Mouse (Mus musculus) myocyte (in vitro differentiated cells): ENCODE measurements around the gene Ifitm5. TPM values are rescaled to one million over a fixed set of nuclear protein-coding genes. Genes with fewer than 3 reads are reported as not detected.

Experiments used
- H3K27me3 ChIP-seq: one replicate; pipeline ENCODE4 v1.6.1; 2011; ENCODE audit not compliant: control insufficient read depth, insufficient read depth, insufficient read length
- H3K36me3 ChIP-seq: one replicate; pipeline ENCODE4 v1.6.1; 2011; ENCODE audit not compliant: control insufficient read depth, insufficient read depth
- H3K4me2 ChIP-seq: one replicate; pipeline ENCODE4 v1.6.1; 2011; ENCODE audit warnings: low read depth, control low read depth
- H3K4me3 ChIP-seq: one replicate; pipeline ENCODE4 v1.5.1; 2011; ENCODE audit warnings: mild to moderate bottlenecking, control low read depth, moderate library complexity
- H3K79me2 ChIP-seq: one replicate; pipeline ENCODE4 v1.6.1; 2011; ENCODE audit not compliant: control insufficient read depth, insufficient read depth
- H3ac ChIP-seq: one replicate; pipeline ENCODE4 v1.6.1; 2011; ENCODE audit not compliant: control insufficient read depth, insufficient read length
- CEBPB ChIP-seq: IDR thresholded peaks from 2 replicates; pipeline ENCODE4 v1.6.1; 2011; ENCODE audit warnings: mild to moderate bottlenecking, moderate library complexity; ENCODE audit not compliant: poor library complexity, insufficient read depth, severe bottlenecking
- E2F4 ChIP-seq: IDR thresholded peaks from one replicate; pipeline ENCODE4 v1.6.1; 2011; ENCODE audit warnings: mild to moderate bottlenecking, control low read depth, moderate library complexity; ENCODE audit not compliant: insufficient read depth
- MAX ChIP-seq: IDR thresholded peaks from one replicate; pipeline ENCODE4 v1.6.1; 2011; ENCODE audit warnings: low read depth, mild to moderate bottlenecking, control low read depth
- MYOD1 ChIP-seq, 3 experiments: IDR thresholded peaks; one replicate each; pipeline ENCODE4 v1.6.1; 2011; ENCODE audit warnings: control low read depth in 2 of 3, low read depth in 2 of 3, mild to moderate bottlenecking in 2 of 3, moderate library complexity in 1 of 3; ENCODE audit not compliant: insufficient read length in 2 of 3, control insufficient read depth in 1 of 3
- MYOG ChIP-seq, 3 experiments: IDR thresholded peaks; one replicate each; pipeline ENCODE4 v1.6.1; 2011; ENCODE audit warnings: control low read depth in 2 of 3, low read depth in 2 of 3, mild to moderate bottlenecking in 2 of 3; ENCODE audit not compliant: insufficient read length in 2 of 3, control insufficient read depth in 1 of 3, insufficient read depth in 1 of 3
- POLR2A ChIP-seq: IDR thresholded peaks from one replicate; pipeline ENCODE4 v1.6.1; 2011; ENCODE audit warnings: low read depth, mild to moderate bottlenecking, control low read depth, moderate library complexity; ENCODE audit not compliant: insufficient read length
- POLR2AphosphoS2 ChIP-seq: IDR thresholded peaks from one replicate; pipeline ENCODE4 v1.6.1; 2011; ENCODE audit warnings: low read depth, control low read depth; ENCODE audit not compliant: insufficient read length
- REST ChIP-seq: IDR thresholded peaks from one replicate; pipeline ENCODE4 v1.6.1; 2011; ENCODE audit warnings: mild to moderate bottlenecking, control low read depth, moderate library complexity; ENCODE audit not compliant: insufficient read depth, insufficient read length
- SRF ChIP-seq: IDR thresholded peaks from one replicate; pipeline ENCODE4 v1.6.1; 2011; ENCODE audit warnings: low read depth; ENCODE audit not compliant: control insufficient read depth, insufficient read length
- TCF12 ChIP-seq: IDR thresholded peaks from one replicate; pipeline ENCODE4 v1.6.1; 2011; ENCODE audit warnings: mild to moderate bottlenecking, control low read depth; ENCODE audit not compliant: poor library complexity, insufficient read depth, severe bottlenecking
- TCF3 ChIP-seq: IDR thresholded peaks from one replicate; pipeline ENCODE4 v1.6.1; 2011; ENCODE audit warnings: low read depth, control low read depth; ENCODE audit not compliant: insufficient read length
- USF1 ChIP-seq: IDR thresholded peaks from one replicate; pipeline ENCODE4 v1.6.1; 2011; ENCODE audit warnings: low read depth, mild to moderate bottlenecking, control low read depth, moderate library complexity
- polyA plus RNA-seq: library from polyadenylated mRNA; unstranded; fragments of >200 nt; fragmentation: generic; extraction: Trizol; gene quantifications from one replicate; pipeline ENCODE4 v1.2.1, GENCODE M21; 2012; ENCODE audit warnings: missing spikeins

Gene Ifitm5
- polyA plus RNA-seq, result 0.47 TPM

- Histone ChIP-seq H3ac (no peak within 1 kb of the TSS), H3K4me2 (no peak within 1 kb of the TSS), H3K79me2 (peaks cover 28% of the 10 kb centered on the region), H3K36me3 (peaks cover 20% of the 10 kb centered on the region), H3K27me3 (no peaks in the 10 kb centered on the region), H3K4me3 (no peak within 1 kb of the TSS)
- TF ChIP-seq E2F4 (no peak), MAX (no peak), REST (no peak), POLR2AphosphoS2 (no peak), CEBPB (no peak), USF1 (no peak), SRF (no peak), TCF3 (no peak), TCF12 (no peak), MYOD1 (IDR thresholded peaks at IDR 0.05; ENCODE audit: control insufficient read depth in 1 of 3, insufficient read length in 2 of 3, low read depth in 2 of 3) (no peak), MYOG (IDR thresholded peaks at IDR 0.05; ENCODE audit: control insufficient read depth in 1 of 3, insufficient read depth in 1 of 3, insufficient read length in 2 of 3, low read depth in 2 of 3) (no peak), POLR2A (no peak)
Measured at GRCm38 (mm10) chr7:140949824-140950530, at the start of gene Ifitm5. TSS of gene Ifitm5 (minus strand) at chr7:140950291.

GRCm38 (mm10) chr7:140998853-140999700, 49.0 kb upstream of the Ifitm5 start:
- Histone ChIP-seq H3K36me3 (no peaks in the 10 kb centered on the region), H3K4me3 (no peak overlapping the region), H3K4me2 (no peak overlapping the region), H3K79me2 (no peaks in the 10 kb centered on the region), H3ac (no peak overlapping the region), H3K27me3 (no peaks in the 10 kb centered on the region)
- TF ChIP-seq E2F4 (no peak), MAX (no peak), MYOG (IDR thresholded peaks at IDR 0.05; ENCODE audit: control insufficient read depth in 1 of 3, insufficient read depth in 1 of 3, insufficient read length in 2 of 3, low read depth in 2 of 3) (no peak)

- Histone ChIP-seq H3ac (no peak overlapping the region), H3K27me3 (no peaks in the 10 kb centered on the region), H3K79me2 (no peaks in the 10 kb centered on the region), H3K4me3 (no peak overlapping the region), H3K36me3 (no peaks in the 10 kb centered on the region), H3K4me2 (no peak overlapping the region)
- TF ChIP-seq SRF, result no peak
- TF ChIP-seq MYOG (IDR thresholded peaks at IDR 0.05; ENCODE audit: control insufficient read depth in 1 of 3, insufficient read depth in 1 of 3, insufficient read length in 2 of 3, low read depth in 2 of 3), result no peak
- no peak for TF ChIP-seq REST
- no peak for TF ChIP-seq E2F4
- TF ChIP-seq MYOD1 (IDR thresholded peaks at IDR 0.05; ENCODE audit: control insufficient read depth in 1 of 3, insufficient read length in 2 of 3, low read depth in 2 of 3), result no peak
- no peak for TF ChIP-seq TCF3
- no peak for TF ChIP-seq MAX
- TF ChIP-seq CEBPB, result no peak
- no peak for TF ChIP-seq POLR2A
- TF ChIP-seq TCF12, result no peak
- no peak for TF ChIP-seq POLR2AphosphoS2
- no peak for TF ChIP-seq USF1
Measured at GRCm38 (mm10) chr7:140997817-140998216, 47.7 kb upstream of the Ifitm5 start.

GRCm38 (mm10) chr7:140991117-140991689, 41.1 kb upstream of the Ifitm5 start:
- Histone ChIP-seq H3K4me3 (no peak overlapping the region), H3K36me3 (no peaks in the 10 kb centered on the region), H3K79me2 (no peaks in the 10 kb centered on the region), H3K27me3 (no peaks in the 10 kb centered on the region), H3ac (no peak overlapping the region), H3K4me2 (no peak overlapping the region)
- no peak for TF ChIP-seq REST
- no peak for TF ChIP-seq MYOD1 (IDR thresholded peaks at IDR 0.05; ENCODE audit: control insufficient read depth in 1 of 3, insufficient read length in 2 of 3, low read depth in 2 of 3)
- no peak for TF ChIP-seq E2F4
- TF ChIP-seq POLR2AphosphoS2, result no peak

GRCm38 (mm10) chr7:140990622-140991021, 40.5 kb upstream of the Ifitm5 start:
- Histone ChIP-seq H3K27me3 (no peaks in the 10 kb centered on the region), H3ac (no peak overlapping the region), H3K4me3 (no peak overlapping the region), H3K36me3 (no peaks in the 10 kb centered on the region), H3K4me2 (no peak overlapping the region), H3K79me2 (no peaks in the 10 kb centered on the region)
- TF ChIP-seq REST (no peak), CEBPB (no peak), POLR2AphosphoS2 (no peak), MYOD1 (IDR thresholded peaks at IDR 0.05; ENCODE audit: control insufficient read depth in 1 of 3, insufficient read length in 2 of 3, low read depth in 2 of 3) (no peak), E2F4 (no peak), SRF (no peak), MYOG (IDR thresholded peaks at IDR 0.05; ENCODE audit: control insufficient read depth in 1 of 3, insufficient read depth in 1 of 3, insufficient read length in 2 of 3, low read depth in 2 of 3) (no peak), MAX (no peak), TCF3 (no peak), POLR2A (no peak), USF1 (no peak)
